Mouse (Mus musculus) 3134 (cell line): ENCODE measurements around the gene Bloc1s3.

ENCODE experiments used
- DNase-seq: peaks from one replicate; pipeline ENCODE4 v3.0.0-alpha.2; 2011; ENCODE audit warnings: low spot score; ENCODE audit not compliant: insufficient read length; ENCODE audit errors: extremely low read depth

Bloc1s3 gene

DNA sequence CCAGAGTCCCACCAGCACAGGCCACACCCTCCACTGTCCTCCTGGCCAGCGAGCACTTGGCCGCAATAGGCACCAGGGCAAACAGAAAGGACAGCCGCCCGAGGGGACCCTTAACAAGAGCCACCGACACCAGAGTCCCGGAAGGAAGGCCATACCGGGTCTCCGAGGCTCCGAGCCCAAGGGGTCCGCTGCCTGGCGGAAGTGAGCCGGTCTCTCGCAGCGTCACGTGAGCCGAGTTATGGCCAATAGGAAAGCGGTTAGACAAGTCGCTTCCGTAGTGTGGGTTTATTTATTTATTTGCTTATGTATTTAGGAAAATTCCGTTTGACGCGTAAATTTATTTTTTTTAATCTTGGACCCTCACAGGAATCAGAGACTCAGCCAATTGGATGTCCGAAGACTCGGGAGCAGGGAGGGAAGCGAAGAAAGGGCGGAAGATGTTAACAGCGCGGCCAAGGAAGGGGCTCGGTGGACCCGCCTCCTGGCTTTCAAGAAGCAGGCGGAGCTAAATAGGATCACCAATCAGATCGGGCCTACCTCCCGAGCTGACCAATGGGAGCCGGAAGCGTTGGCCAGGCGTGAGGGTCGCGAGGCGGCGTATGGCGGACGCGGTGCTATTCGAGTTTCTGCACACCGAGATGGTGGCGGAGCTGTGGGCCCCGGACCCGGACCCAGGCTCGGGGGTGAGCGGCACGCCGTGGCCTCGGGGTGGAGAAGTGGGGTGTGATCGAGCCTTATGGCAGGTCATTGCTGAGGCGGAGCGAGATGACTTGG is at the start of gene Bloc1s3, which contains the start of gene Trappc6a:
Gene Bloc1s3 (minus strand): TSS at position 218 of the 774 bp plus-strand sequence.
Gene Trappc6a (plus strand): TSS at position 246 of the 774 bp plus-strand sequence.
- DNase-seq: peak; percentile 90

GRCm38 (mm10) chr7:19557086-19557485 is 48.9 kb upstream of the Bloc1s3 start:
- DNase-seq: no peak

- DNase-seq: no peak
These were observed 46.0 kb upstream of the Bloc1s3 start for GRCm38 (mm10) chr7:19554168-19554567.

DNA sequence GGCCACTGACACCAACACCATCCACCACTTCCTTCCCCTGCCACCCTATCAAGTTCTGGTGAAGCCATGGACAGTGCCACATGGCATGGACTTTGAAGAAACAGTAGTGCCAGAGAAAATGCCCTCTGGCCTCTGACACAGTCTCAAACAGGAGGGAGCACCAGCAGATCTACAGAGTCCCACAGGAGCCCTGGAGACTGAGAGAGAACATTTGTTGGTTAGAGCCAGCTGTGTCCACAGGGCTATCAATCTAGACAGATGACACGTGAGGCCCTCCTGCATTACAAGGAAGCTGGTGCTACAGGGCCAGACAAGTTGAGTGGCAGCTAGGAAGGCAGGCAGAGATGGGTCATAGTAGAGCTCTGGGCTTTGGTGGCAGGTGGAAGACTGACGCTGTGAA is 44.3 kb upstream of the Bloc1s3 start:
- DNase-seq: no peak

GRCm38 (mm10) chr7:19551634-19552033 is 43.5 kb upstream of the Bloc1s3 start:
- DNase-seq: no peak

- DNase-seq: no peak
These were observed 41.2 kb upstream of the Bloc1s3 start for GRCm38 (mm10) chr7:19549394-19549793.

GRCm38 (mm10) chr7:19547344-19547969 is 39.3 kb upstream of the Bloc1s3 start:
- no peak for DNase-seq

DNA sequence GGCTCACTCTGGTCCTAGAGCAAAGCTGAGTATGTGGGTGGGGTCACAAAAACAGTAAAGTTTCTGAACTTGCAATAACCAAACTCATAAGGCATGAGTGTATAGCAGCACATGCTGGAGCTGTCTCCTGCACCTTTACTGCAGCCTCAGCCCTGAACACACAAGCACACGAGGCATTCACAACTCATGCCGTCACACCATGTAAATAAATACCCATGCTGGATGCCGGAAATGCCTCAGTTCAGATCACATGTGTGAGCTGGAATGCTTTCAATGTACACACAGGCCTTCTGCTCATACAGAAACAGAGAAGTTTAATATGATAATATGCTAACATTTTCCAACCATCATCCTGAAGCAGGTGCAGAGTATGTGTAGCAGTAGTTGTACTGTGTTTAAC is 37.8 kb upstream of the Bloc1s3 start:
- no peak for DNase-seq

- no peak for DNase-seq
These were observed 35.4 kb upstream of the Bloc1s3 start for GRCm38 (mm10) chr7:19543584-19543983.

DNA sequence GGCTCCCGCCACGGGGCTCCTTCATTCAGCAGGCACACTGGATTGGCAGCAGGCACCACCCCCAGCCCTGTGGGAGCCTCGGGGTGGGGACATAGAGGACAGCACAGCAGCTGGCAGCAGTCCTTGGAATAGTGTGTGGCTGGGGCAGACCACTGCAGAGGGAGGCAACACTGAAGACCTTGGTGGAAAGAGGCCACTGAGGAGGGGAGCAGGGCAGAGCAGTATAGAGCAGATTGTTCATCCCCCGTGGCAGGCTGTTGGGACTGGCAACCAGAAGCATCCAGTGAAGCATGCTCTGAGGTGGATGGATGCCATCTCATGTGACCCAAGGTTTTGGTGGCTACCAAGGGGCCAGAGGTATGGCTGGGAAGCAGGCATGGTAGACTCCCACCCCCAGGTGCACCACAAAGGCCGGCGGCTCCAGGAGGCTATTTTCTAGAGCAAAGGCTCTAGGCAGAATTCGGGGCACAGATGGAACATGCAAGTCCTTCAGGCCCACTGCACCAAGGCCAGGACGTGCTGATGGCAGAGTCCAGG is 34.1 kb upstream of the Bloc1s3 start:
- DNase-seq: no peak

- no peak for DNase-seq
These were observed 33.6 kb upstream of the Bloc1s3 start for GRCm38 (mm10) chr7:19541681-19542154.

DNA sequence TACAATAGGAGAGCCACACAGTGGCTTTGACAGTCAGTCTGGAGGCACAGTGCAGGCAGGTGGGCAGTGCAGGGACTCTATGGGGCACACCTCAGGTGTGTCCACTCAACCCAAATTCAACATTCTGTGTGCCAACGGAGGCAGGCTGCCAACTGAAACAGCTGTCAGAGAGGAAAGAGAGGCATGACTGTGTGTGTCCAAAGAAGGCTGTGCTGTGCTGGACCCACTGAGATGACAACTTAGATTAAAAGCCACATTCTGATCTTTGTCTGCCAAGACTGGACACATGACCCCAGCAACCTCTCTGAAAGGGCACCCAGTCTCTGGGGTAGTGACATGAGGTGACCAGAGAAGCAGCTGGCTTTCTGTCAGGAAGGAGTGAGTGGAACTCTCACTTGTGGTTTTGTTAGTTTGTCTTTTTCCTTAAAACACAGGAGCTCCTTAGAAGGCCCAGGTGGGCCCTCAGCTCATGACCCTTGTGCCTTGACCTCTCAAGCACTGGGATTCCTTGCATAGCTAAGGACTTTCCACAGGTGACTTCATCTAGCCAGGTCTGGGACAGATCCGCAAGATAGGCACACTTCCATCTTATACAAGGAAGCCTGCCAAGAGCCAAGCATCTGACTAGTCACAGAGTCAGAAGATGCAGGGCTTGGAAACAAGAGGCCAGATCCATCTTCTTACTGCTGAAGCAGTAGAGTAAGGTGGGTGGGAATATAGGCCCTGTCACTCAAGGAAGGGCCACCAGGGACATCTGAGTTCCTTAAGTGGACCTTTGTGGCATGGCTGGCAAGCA is 32.8 kb upstream of the Bloc1s3 start:
- no peak for DNase-seq

GRCm38 (mm10) chr7:19534676-19535075 is 26.5 kb upstream of the Bloc1s3 start:
- no peak for DNase-seq

GRCm38 (mm10) chr7:19532240-19532639 is 24.1 kb upstream of the Bloc1s3 start:
- DNase-seq: no peak

- no peak for DNase-seq
These were observed 22.9 kb upstream of the Bloc1s3 start for GRCm38 (mm10) chr7:19531077-19531476.

- no peak for DNase-seq
These were observed 16.9 kb upstream of the Bloc1s3 start for GRCm38 (mm10) chr7:19525105-19525481.

- DNase-seq: no peak
These were observed 16.4 kb upstream of the Bloc1s3 start for GRCm38 (mm10) chr7:19524420-19525104.

DNA sequence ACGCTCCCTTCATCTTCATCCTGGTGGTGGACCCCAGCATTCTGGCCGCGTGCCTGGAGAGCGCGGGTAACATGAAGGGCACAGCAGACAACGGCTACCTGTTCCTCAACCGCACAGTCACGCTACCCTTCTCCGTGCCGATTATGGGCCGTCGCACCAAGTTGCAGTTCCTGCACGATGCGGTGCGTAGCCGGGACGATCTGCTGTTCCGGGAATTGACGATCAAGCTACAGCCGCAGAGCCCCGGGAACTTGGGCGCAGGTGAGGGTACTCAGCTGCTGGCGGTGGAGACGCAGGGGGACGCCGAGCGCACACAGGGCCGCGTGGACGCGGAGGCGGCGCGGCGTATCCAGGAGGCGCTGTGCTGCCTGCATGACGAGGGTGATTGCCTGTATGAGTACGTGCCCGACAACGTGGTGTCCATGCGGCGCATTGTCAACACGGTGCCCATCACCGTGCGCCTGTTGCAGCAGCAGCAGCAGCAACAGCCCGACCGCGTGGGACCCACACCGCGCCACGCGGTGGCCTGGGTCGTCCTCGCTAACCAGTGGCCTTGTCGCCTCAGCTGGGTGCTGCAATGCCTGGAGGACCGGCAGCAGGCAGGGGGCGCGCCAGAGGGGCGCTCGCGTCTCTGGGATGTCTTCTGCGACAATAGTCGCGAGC is 15.7 kb upstream of the Bloc1s3 start:
- DNase-seq: no peak

DNA sequence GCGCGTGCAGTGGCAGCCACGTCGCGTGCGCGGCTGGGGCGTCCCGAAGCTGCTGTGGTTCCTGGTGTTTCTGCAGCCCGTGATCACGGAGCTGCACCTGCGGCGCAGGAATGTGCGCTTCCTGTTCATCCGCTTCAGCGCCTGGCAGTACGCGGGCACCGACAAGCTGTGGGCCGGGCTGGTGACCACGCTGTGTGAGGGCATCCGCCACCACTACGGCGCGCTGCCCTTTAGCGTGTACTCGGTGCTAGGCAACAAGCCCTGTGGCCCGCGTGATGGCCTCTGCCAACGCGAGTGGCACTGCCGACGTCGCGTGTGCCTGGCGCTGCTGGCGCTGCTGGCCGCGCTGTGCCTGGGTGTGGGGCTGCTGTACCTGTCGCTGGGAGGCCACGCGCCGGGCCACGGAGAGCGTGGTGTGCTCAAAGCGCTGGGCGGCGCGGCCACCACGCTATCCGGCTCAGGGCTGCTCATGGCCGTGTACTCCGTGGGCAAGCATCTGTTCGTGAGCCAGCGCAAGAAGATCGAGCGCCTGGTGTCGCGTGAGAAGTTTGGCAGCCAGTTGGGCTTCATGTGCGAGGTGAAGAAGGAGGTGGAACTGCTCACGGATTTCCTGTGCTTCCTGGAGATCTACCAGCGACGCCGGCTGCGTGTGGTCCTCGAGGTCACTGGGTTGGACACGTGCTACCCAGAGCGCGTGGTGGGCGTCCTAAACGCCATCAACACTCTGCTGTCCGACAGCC is 15.0 kb upstream of the Bloc1s3 start:
- DNase-seq: no peak
